Mouse (Mus musculus) B cell, adult (primary cell): ENCODE results near the gene Prrc2c. TPM values are rescaled to one million over a fixed set of nuclear protein-coding genes. Genes with fewer than 3 reads are reported as not detected.

Experiments used
- total RNA-seq: library from RNA; stranded (reverse); gene quantifications from 4 replicates; pipeline ENCODE4 v1.2.4, GENCODE M21; 2023; ENCODE audit not compliant: inconsistent age

Gene Prrc2c
- 344 to 400 TPM (median 376 TPM) in 4 replicates for total RNA-seq

GRCm38 (mm10) chr1:162740401-162740835, at the start of gene Prrc2c:
Gene Prrc2c (minus strand): TSS chr1:162740556.

GRCm38 (mm10) chr1:162658119-162658518, 82.2 kb downstream of the Prrc2c start, which contains the start of gene Myocos:
Gene Myocos (minus strand): TSS chr1:162658219.

GRCm38 (mm10) chr1:162639051-162639750, 101.2 kb downstream of the Prrc2c start, which contains the start of gene Myoc:
Gene Myoc (plus strand): TSS chr1:162639155.

Other genes starting within 250 kb of the Prrc2c start
- gene Mettl13, start 192.0 kb downstream of the Prrc2c start, total RNA-seq, result 10.1 to 12.9 TPM (median 11.6 TPM) in 4 replicates
- 53.5 to 61.7 TPM (median 59.3 TPM) in 4 replicates for gene Vamp4, start 170.0 kb downstream of the Prrc2c start, total RNA-seq
- not detected in 4 replicates for gene Myoc, start 101.4 kb downstream of the Prrc2c start, total RNA-seq
- gene Myocos, start 82.3 kb downstream of the Prrc2c start, total RNA-seq, result not detected in 4 replicates
- gene Fmo4, start 73.4 kb upstream of the Prrc2c start, total RNA-seq, result not detected in 4 replicates
- not detected in 4 replicates for gene Fmo1, start 126.1 kb upstream of the Prrc2c start, total RNA-seq
- gene Fmo2, start 158.2 kb upstream of the Prrc2c start, total RNA-seq, result not detected in 4 replicates
- not detected in 4 replicates for gene Fmo6, start 197.0 kb upstream of the Prrc2c start, total RNA-seq
- gene Fmo3, start 244.0 kb upstream of the Prrc2c start, total RNA-seq, result not detected in 4 replicates